Mouse (Mus musculus) forebrain, embryonic 13.5 days (tissue): Measurements from ENCODE around the gene Rbl1. TPM values are rescaled to one million over a fixed set of nuclear protein-coding genes. Genes with fewer than 3 reads are reported as not detected.
"Not testable (repeated sequence)": the region's sequence is repeated elsewhere in the genome, so short reads cannot be mapped to it uniquely, and the experiment has no call there.

Experiments
- ATAC-seq: fragments of 200-750 bp; cut with Nextera tagmentation; 2 replicates; pipeline ENCODE4 v1.8.0; 2017
- H3K27ac ChIP-seq: fragments of 300-500 bp; sonication (generic); 2 replicates; pipeline ENCODE4 v1.5.1; 2015; ENCODE audit warnings: inconsistent platforms, mild to moderate bottlenecking, moderate library complexity
- H3K27me3 ChIP-seq: fragments of 300-500 bp; sonication (generic); 2 replicates; pipeline ENCODE4 v1.6.1; 2015; ENCODE audit warnings: mild to moderate bottlenecking, inconsistent platforms
- H3K36me3 ChIP-seq: fragments of 300-500 bp; sonication (generic); 2 replicates; pipeline ENCODE4 v1.6.1; 2015; ENCODE audit warnings: mild to moderate bottlenecking, inconsistent platforms; ENCODE audit not compliant: poor library complexity, severe bottlenecking
- H3K4me1 ChIP-seq: fragments of 300-500 bp; sonication (generic); 2 replicates; pipeline ENCODE4 v1.6.1; 2015; ENCODE audit warnings: inconsistent platforms
- H3K4me2 ChIP-seq: fragments of 300-500 bp; sonication (generic); 2 replicates; pipeline ENCODE4 v1.6.1; 2015; ENCODE audit warnings: inconsistent platforms, mild to moderate bottlenecking, moderate library complexity
- H3K4me3 ChIP-seq: fragments of 300-500 bp; sonication (generic); 2 replicates; pipeline ENCODE4 v1.5.1; 2015; ENCODE audit warnings: mild to moderate bottlenecking, inconsistent platforms
- H3K9ac ChIP-seq: fragments of 300-500 bp; sonication (generic); 2 replicates; pipeline ENCODE4 v1.6.1; 2015; ENCODE audit warnings: mild to moderate bottlenecking, inconsistent platforms
- H3K9me3 ChIP-seq: fragments of 300-500 bp; sonication (generic); replicated peaks from 2 replicates; pipeline ENCODE4 v1.6.1; 2016; ENCODE audit warnings: inconsistent platforms
- WGBS: fragments of 180-500 bp; shearing (Covaris S2); methylation state at CpG from one replicate; pipeline ENCODE4 v1.1.7; 2015; 5-methylcytosine and 5-hydroxymethylcytosine counted together
- polyA plus RNA-seq: library from polyadenylated mRNA; unstranded; fragments of >200 nt; fragmentation: Nextera tagmentation; extraction: Ambion mirVana; gene quantifications from 2 replicates; pipeline ENCODE4 v1.2.1, GENCODE M21; 2015

Gene Rbl1
- polyA plus RNA-seq, 1 experiment from 2014 or later = 24.3 TPM

- peak; percentile 57; the same call in 1 of the 2 replicates for ATAC-seq
- Histone ChIP-seq H3K4me3 (no peak overlapping the region), H3K9me3 (no peaks in the 10 kb centered on the region), H3K9ac (no peak overlapping the region), H3K27me3 (no peaks in the 10 kb centered on the region), H3K4me1 (peaks cover 6% of the 10 kb centered on the region; the same call in 1 of the 2 replicates), H3K4me2 (no peak overlapping the region), H3K36me3 (peaks cover 76% of the 10 kb centered on the region), H3K27ac (peak overlapping the region; percentile 25)
- 30% methylated on average over 5 of the region's 5 CpGs for WGBS
These were observed 34.2 kb downstream of the Rbl1 start for GRCm38 (mm10) chr2:157170166-157170565.

- Histone ChIP-seq H3K4me1 (peaks cover 6% of the 10 kb centered on the region; the same call in 1 of the 2 replicates), H3K4me3 (no peak overlapping the region), H3K4me2 (no peak overlapping the region), H3K9ac (no peak overlapping the region), H3K9me3 (no peaks in the 10 kb centered on the region), H3K27ac (no peak overlapping the region), H3K36me3 (peaks cover 74% of the 10 kb centered on the region), H3K27me3 (no peaks in the 10 kb centered on the region)
- WGBS = 95% methylated on average over 12 of the region's 12 CpGs
- ATAC-seq = no peak
These were observed 37.8 kb downstream of the Rbl1 start for GRCm38 (mm10) chr2:157166371-157167080.

GRCm38 (mm10) chr2:157165312-157166224, 38.8 kb downstream of the Rbl1 start:
- H3K36me3 ChIP-seq = peaks cover 80% of the 10 kb centered on the region
- H3K9ac ChIP-seq, H3K9me3 ChIP-seq, ATAC-seq, H3K4me1 ChIP-seq, H3K4me2 ChIP-seq, H3K27ac ChIP-seq, H3K27me3 ChIP-seq, H3K4me3 ChIP-seq: not testable (repeated sequence)

- WGBS = 90% methylated on average over 2 of the region's 2 CpGs
- Histone ChIP-seq H3K9me3 (no peaks in the 10 kb centered on the region), H3K36me3 (peaks cover 82% of the 10 kb centered on the region), H3K4me2 (no peak overlapping the region), H3K27me3 (no peaks in the 10 kb centered on the region), H3K4me1 (no peaks in the 10 kb centered on the region), H3K9ac (no peak overlapping the region), H3K4me3 (no peak overlapping the region), H3K27ac (no peak overlapping the region)
- ATAC-seq = no peak
These were observed 40.2 kb downstream of the Rbl1 start for GRCm38 (mm10) chr2:157164101-157164500.

GRCm38 (mm10) chr2:157156079-157156478, 48.3 kb downstream of the Rbl1 start:
- no peak overlapping the region for H3K9ac ChIP-seq
- no peaks in the 10 kb centered on the region for H3K4me1 ChIP-seq
- H3K27me3 ChIP-seq = no peaks in the 10 kb centered on the region
- peaks cover 86% of the 10 kb centered on the region for H3K36me3 ChIP-seq
- H3K4me2 ChIP-seq = no peak overlapping the region
- no peak overlapping the region for H3K4me3 ChIP-seq
- no peak for ATAC-seq
- H3K27ac ChIP-seq = no peak overlapping the region
- no peaks in the 10 kb centered on the region for H3K9me3 ChIP-seq
- WGBS = 88% methylated on average over 1 of the region's 1 CpGs

GRCm38 (mm10) chr2:157153235-157153634, 51.1 kb downstream of the Rbl1 start:
- Histone ChIP-seq H3K27ac (no peak overlapping the region), H3K4me2 (no peak overlapping the region), H3K4me1 (no peaks in the 10 kb centered on the region), H3K4me3 (no peak overlapping the region), H3K9ac (no peak overlapping the region), H3K36me3 (peaks cover 88% of the 10 kb centered on the region), H3K27me3 (no peaks in the 10 kb centered on the region), H3K9me3 (no peaks in the 10 kb centered on the region)
- 92% methylated on average over 2 of the region's 2 CpGs for WGBS
- no peak for ATAC-seq

- H3K36me3 ChIP-seq = peaks cover 78% of the 10 kb centered on the region
- no peak for ATAC-seq
- no peaks in the 10 kb centered on the region for H3K4me1 ChIP-seq
These were observed 55.9 kb downstream of the Rbl1 start for GRCm38 (mm10) chr2:157148417-157148816.

GRCm38 (mm10) chr2:157147397-157148020, 56.8 kb downstream of the Rbl1 start:
- H3K27ac ChIP-seq = no peak overlapping the region
- WGBS = 94% methylated on average over 9 of the region's 9 CpGs
- no peak overlapping the region for H3K4me3 ChIP-seq
- H3K4me1 ChIP-seq = no peaks in the 10 kb centered on the region
- peaks cover 73% of the 10 kb centered on the region for H3K36me3 ChIP-seq
- ATAC-seq = no peak
- H3K4me2 ChIP-seq = no peak overlapping the region
- H3K27me3 ChIP-seq = no peaks in the 10 kb centered on the region
- H3K9ac ChIP-seq = no peak overlapping the region
- no peaks in the 10 kb centered on the region for H3K9me3 ChIP-seq

More at GRCm38 (mm10) chr2:157148417-157148816, 55.9 kb downstream of the Rbl1 start:
- whole genome bisulfite sequencing = 95% methylated on average over 5 of the region's 5 CpGs
- Histone ChIP-seq H3K4me2 (no peak overlapping the region), H3K9ac (no peak overlapping the region), H3K9me3 (no peaks in the 10 kb centered on the region), H3K27ac (no peak overlapping the region), H3K27me3 (no peaks in the 10 kb centered on the region), H3K4me3 (no peak overlapping the region)

GRCm38 (mm10) chr2:157145173-157145572, 59.2 kb downstream of the Rbl1 start:
- WGBS = 90% methylated on average over 1 of the region's 1 CpGs
- Histone ChIP-seq H3K27me3 (no peaks in the 10 kb centered on the region), H3K4me1 (no peaks in the 10 kb centered on the region), H3K27ac (no peak overlapping the region), H3K36me3 (peaks cover 50% of the 10 kb centered on the region), H3K9me3 (0 out of 2 replicates have a peak, but pooled peaks cover 4% of the 10 kb centered on the region), H3K9ac (no peak overlapping the region), H3K4me2 (no peak overlapping the region), H3K4me3 (no peak overlapping the region)
- ATAC-seq = no peak

GRCm38 (mm10) chr2:157144132-157144531, 60.2 kb downstream of the Rbl1 start:
- Histone ChIP-seq H3K4me1 (no peaks in the 10 kb centered on the region), H3K9me3 (peaks cover 10% of the 10 kb centered on the region), H3K9ac (no peak overlapping the region), H3K27ac (no peak overlapping the region), H3K27me3 (no peaks in the 10 kb centered on the region), H3K36me3 (peaks cover 39% of the 10 kb centered on the region), H3K4me3 (no peak overlapping the region), H3K4me2 (no peak overlapping the region)
- no peak for ATAC-seq
- 61% methylated on average over 5 of the region's 5 CpGs for WGBS

- Histone ChIP-seq H3K4me2 (no peak overlapping the region), H3K9me3 (peaks cover 10% of the 10 kb centered on the region), H3K36me3 (peaks cover 21% of the 10 kb centered on the region), H3K4me3 (no peak overlapping the region), H3K27me3 (no peaks in the 10 kb centered on the region), H3K9ac (no peak overlapping the region), H3K27ac (no peak overlapping the region), H3K4me1 (no peaks in the 10 kb centered on the region)
- WGBS = 89% methylated on average over 4 of the region's 4 CpGs
- ATAC-seq = no peak
These were observed 62.4 kb downstream of the Rbl1 start for GRCm38 (mm10) chr2:157141962-157142361.

- 91% methylated on average over 5 of the region's 5 CpGs for WGBS
- Histone ChIP-seq H3K4me3 (no peak overlapping the region), H3K36me3 (no peaks in the 10 kb centered on the region), H3K9ac (no peak overlapping the region), H3K27me3 (no peaks in the 10 kb centered on the region), H3K4me1 (peaks cover 3% of the 10 kb centered on the region), H3K9me3 (peaks cover 10% of the 10 kb centered on the region), H3K27ac (no peak overlapping the region), H3K4me2 (no peak overlapping the region)
- ATAC-seq = no peak
These were observed 65.0 kb downstream of the Rbl1 start for GRCm38 (mm10) chr2:157139251-157139802.
